Mouse (Mus musculus) adrenal gland (tissue): Measurements from ENCODE around the gene Inpp4b.

Experiments
- intact Hi-C: fragments of 180-260 bp; cut with DNase I; formaldehyde crosslinking; loops from one replicate; pipeline ENCODE4 v1.15.1; 2025

Inpp4b gene

GRCm38 (mm10) chr8:81454830-81455229, 112.5 kb downstream of the Inpp4b start:
- intact Hi-C loops: no loop called here

DNA sequence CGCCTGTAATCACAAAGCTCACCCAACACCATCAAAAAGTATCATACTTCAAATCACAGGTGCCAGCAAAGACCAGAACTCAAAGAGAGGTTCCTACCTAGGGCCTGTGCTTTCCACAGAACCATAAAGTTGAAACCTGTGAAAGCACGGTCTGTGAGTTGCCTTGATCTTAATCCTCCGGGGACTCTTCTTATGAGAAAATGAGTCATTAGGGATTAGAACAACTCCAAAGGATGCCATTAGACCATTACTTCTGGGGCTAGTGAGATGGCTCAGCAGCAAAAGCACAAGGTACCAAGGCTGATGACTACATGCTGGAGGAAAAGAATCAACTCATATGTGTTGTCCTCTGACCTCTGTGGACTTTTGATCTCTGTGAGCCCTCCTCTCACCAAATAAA, 121.4 kb downstream of the Inpp4b start:
- intact Hi-C loops: no loop called here

GRCm38 (mm10) chr8:81466776-81467175, 124.4 kb downstream of the Inpp4b start:
- intact Hi-C loops: no loop called here

DNA sequence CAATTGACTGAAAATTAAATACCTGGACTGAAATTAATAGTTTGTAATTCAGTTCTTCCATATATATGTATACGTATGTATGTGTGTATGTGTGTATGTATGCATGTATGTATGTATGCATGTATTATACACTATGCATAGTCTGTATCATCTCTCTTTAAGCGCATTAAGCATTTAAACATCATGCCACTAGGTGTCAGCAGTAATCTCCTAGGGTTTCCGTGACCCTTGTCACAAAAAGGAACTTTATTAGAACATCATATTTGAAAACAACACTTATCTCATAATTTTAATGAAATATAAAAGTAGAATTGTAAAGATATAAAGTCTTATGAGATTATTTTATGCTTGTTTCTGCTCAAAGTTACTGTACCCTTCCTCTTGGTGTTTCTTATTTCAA, 136.3 kb downstream of the Inpp4b start:
- intact Hi-C loops: loop anchor here (2.0 to 10.0 kb wide), 2 partner anchors 328 to 546 kb away; no protein-coding TSS in a partner anchor

DNA sequence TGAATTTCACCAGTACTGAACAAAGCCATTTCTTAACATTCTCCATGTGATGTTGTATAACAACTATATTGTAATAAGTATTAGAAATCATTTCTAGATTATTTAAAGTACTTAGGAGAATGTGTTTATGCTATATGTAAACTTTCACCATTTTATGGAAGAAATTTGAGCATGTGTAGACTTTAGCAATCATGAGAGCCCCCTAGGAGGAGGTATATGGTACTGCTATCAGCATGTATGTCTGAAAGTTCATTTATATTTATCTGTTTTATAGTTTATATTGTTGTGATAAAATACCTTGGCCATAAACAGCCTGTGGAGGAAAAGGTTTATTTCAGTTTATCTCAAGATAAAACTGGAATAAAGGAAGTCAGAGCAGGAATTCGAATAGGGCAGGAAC, 141.5 kb downstream of the Inpp4b start:
- intact Hi-C loops: loop anchor here (10.0 kb wide), 2 partner anchors 139 to 1261 kb away; partner anchors contain the start of gene Inpp4b

GRCm38 (mm10) chr8:81485626-81486025, 143.3 kb downstream of the Inpp4b start:
- intact Hi-C loops: loop anchor here (10.0 kb wide), 2 partner anchors 141 to 1259 kb away; partner anchors contain the start of gene Inpp4b

DNA sequence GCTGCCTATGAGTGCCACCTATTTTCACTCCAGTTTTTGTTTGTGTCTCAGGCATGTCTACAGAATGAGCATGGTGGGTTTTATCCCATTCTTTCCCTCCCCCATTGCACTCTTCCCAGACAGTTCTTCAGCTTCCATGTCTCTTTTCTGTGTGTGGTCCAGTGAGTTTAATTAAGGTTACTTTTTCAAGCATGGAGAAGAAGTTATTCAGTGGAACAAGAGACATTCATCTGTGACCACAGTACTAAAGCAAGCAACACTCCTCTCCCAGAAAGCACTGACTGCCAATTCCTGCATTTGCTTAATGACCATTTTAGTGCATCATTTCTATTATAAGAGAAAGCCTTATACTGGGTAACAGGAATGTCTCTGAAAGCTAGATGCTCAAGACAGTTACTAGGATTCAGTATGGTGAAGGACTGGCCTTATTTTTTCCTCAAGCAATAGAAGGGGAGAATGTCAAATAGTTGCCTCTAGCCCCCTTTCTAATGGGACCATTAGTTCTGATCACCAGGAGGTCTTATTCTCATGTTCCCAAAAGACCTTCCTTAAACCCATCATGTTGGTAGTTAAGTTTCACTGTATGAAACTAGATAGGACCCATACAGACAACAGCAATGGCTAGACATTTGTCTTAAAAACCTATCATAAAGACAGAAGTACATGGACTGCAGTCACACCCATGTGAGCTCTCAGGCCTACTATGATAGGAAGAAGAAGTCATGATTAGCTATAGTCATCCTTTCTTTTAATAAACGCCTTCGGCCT, 147.7 kb downstream of the Inpp4b start:
- intact Hi-C loops: loop anchor here (10.0 kb wide), 2 partner anchors 145 to 1255 kb away; partner anchors contain the start of gene Inpp4b

- intact Hi-C loops: no loop called here
These were observed 148.8 kb downstream of the Inpp4b start for GRCm38 (mm10) chr8:81491097-81491705.

- intact Hi-C loops: no loop called here
These were observed 149.4 kb downstream of the Inpp4b start for GRCm38 (mm10) chr8:81491706-81492204.

DNA sequence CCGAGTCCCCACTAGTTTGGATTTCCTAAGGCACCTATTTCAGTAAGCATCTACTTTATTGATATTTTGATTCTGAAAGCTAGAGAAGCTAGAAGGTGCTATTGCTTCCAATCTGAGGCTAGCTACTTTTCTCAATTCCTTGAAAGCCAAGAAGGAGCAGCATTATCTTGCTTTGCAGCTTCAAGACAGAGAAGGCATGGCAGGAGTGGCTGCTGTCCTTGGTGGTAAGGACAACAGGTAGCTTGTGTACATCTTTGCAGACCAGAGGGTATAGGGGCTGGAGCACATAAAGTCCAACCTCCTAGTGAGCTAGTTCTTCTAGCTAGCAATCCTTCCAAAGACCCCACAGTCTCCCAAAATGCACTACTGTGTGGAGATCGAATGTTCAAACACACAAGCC, 152.5 kb downstream of the Inpp4b start:
- intact Hi-C loops: no loop called here

- intact Hi-C loops: no loop called here
These were observed 155.3 kb downstream of the Inpp4b start for GRCm38 (mm10) chr8:81497646-81498045.

GRCm38 (mm10) chr8:81502216-81502615, 159.9 kb downstream of the Inpp4b start:
- intact Hi-C loops: no loop called here

DNA sequence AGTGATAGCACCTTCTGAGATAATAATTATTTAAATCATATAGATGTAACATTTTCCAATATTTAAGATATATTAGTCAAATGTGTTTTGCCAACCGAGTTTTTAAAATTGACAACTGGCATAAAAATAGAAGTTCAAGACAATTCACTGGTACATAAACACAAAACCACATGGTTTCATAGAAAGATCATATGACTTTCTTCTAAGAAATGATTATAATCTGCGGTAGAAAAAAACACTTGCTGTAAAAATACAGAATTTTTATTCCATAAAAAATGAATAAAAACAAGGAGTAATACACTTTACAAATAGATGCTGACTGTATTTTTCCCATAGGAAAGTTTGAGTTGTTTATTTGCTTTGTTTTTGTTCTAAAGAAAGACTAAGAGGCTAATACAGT, 160.6 kb downstream of the Inpp4b start:
- intact Hi-C loops: no loop called here

DNA sequence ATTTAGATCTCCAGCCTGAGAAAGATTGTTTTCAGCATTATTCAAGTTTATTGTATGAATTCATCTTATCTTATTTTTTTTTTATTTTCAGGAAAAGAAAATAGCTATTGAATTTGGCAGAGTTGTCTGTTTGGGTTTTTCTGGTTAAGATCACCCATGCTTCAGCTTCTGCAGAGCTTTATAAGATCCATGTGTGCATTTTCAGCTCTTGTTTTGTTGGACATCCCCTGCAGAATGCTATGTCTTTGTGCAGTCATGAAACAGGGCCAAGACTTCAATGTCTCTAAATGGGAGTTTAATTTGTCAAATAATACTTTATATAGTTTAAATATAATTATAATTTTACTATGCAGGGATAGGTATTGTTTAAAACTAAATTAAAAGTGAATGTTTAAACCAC, 170.5 kb downstream of the Inpp4b start:
- intact Hi-C loops: no loop called here

DNA sequence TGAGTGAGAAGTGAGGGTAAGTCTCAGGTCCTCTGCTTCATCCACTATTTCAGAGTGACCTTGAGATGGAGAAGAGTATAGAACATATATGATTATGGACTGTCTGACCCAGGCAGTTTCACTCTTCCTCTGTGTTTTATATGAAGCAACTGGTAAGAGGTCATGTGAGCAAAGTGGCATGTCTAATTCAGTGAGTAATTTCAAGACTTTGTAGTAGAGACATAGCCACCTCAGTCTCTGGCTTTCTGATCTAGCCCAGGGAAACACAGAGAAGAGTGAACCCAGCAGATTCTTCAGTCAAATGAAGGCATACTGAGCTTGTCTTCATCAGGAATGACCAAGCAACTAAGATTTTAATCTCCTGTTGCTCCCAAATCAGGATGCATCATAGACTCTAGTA, 172.1 kb downstream of the Inpp4b start:
- intact Hi-C loops: no loop called here

- intact Hi-C loops: no loop called here
These were observed 179.7 kb downstream of the Inpp4b start for GRCm38 (mm10) chr8:81522085-81522484.

DNA sequence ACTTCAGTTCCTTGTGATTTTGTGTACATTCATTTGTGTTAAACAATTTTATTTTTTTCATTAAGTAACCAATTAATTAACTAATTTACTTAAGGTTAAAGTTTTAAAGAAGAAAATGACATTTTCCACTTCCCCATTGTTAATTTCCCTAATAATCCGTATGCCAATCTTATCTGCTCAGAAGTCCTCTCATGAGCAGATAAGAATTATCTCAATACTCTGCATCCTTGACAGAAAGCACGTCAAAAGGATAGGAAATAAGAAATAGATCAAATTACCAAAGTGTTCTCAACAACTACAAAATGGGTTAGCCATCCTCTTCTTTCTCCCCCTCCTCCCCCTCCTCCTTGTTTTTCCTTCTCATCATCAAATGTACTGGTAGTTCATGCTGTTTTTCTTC, 182.2 kb downstream of the Inpp4b start:
- intact Hi-C loops: no loop called here

GRCm38 (mm10) chr8:81527661-81528060, 185.3 kb downstream of the Inpp4b start:
- intact Hi-C loops: no loop called here

DNA sequence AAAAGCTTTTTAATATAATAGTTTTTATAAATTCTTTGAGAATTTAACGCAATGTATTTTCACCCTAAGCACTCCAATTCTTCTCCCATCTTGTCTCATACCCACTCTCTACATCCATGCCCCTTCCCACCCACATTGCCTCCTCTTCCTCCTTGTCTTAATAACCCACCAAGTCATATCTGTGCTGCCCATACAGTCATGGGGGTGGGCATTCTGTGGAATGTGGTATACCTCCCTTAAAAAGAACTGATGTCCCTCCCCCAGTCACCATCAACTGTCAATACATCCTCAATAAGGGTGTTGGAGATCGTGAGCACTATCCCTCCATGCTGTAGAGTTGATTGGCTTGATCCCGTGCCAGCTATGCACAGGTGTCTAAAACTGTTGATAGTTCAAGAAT, 196.0 kb downstream of the Inpp4b start:
- intact Hi-C loops: no loop called here

DNA sequence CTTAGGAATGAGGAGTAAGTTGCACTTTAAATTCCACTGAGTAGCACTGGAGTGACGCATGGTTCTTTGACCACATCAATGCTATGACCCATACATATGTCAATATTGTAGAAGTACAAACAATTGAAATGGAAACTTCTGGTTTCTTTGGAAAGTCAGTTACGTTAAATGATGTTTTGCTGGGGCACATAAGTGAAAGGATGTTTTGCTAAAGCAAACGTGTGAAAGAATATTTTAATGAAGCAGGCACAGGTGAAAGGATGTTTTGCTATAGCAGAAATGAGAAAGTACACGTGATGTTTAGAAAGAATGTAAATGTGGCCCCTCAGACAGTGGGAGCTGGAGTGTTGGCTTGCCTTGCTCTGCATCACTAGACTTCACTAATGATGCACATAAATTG, 216.2 kb downstream of the Inpp4b start:
- intact Hi-C loops: no loop called here

- intact Hi-C loops: no loop called here
These were observed 220.0 kb downstream of the Inpp4b start for GRCm38 (mm10) chr8:81562405-81562804.

GRCm38 (mm10) chr8:81565484-81565883, 223.1 kb downstream of the Inpp4b start:
- intact Hi-C loops: no loop called here
